Mouse (Mus musculus) gonadal fat pad, adult 2 months (tissue): ENCODE data around the gene Dgkh. TPM values are rescaled to one million over a fixed set of nuclear protein-coding genes. Genes with fewer than 3 reads are reported as not detected.
"Not testable (repeated sequence)": the region's sequence is repeated elsewhere in the genome, so short reads cannot be mapped to it uniquely, and the experiment has no call there.

Experiments used
- DNase-seq: peaks from one replicate; pipeline ENCODE4 v3.0.0-alpha.2; 2012; ENCODE audit warnings: low read depth
- polyA plus RNA-seq: library from polyadenylated mRNA; depleted of rRNA; stranded (reverse); fragments of >200 nt; gene quantifications from 2 replicates; pipeline ENCODE4 v1.2.3, GENCODE M21; 2012

The Dgkh gene
- polyA plus RNA-seq, 1 experiment, result 2.1 TPM

GRCm38 (mm10) chr14:78627516-78628275 is 104.9 kb downstream of the Dgkh start:
- no peak for DNase-seq

- no peak for DNase-seq
Observed at GRCm38 (mm10) chr14:78618883-78619295, 113.7 kb downstream of the Dgkh start.

DNA sequence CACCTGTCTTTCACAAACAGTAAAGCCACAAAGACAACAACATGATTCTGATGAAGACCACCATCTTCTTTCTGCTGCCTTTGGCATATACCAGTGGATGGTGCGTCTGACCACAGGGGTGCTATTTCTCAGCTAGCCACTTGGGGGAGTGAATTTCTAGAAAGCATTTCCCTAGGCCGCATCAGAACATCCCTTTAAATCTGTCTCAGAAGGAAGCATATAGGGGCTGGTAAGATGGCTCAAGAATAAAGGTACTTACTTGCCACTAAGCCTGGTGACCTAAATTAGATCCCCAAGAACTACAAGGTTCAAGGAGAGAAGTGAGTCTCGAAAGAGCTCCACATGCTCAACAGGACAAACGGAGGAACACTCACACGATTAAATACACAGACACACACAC is 119.0 kb downstream of the Dgkh start:
- DNase-seq, result no peak

DNA sequence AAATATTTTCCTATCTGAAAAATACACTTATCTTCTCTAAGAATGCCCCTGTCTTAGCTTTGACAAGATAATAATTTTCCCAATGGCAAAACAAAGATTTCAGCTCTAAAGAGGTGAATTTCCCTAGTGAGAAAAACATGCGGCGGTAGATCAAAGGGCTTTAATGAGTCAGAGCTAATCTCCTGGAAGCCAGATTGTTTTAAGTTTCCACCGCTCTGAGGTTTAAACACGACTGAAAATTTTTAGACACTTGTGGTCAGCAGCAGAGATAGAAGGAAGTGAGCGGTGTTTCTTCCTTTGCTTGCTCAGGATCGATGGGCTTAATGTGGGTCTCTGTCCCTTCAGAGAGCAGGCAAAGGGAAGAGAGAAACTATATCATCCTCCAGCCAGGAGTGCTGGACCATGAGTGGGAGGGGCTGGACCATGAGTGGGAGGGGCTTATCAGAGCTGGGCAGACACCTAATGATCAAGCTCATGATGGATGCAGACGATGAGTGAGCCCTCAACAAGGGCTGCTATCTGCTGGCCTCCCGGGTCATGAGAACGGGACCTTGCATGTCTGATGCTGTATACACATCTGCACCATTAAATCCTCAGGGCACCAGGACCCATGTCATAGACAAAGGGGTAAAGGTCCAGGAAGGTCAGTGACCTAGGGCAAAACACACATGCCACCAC is 120.3 kb downstream of the Dgkh start:
- DNase-seq, result no peak

- DNase-seq, result no peak
Observed at GRCm38 (mm10) chr14:78594916-78595315, 137.7 kb downstream of the Dgkh start.

DNA sequence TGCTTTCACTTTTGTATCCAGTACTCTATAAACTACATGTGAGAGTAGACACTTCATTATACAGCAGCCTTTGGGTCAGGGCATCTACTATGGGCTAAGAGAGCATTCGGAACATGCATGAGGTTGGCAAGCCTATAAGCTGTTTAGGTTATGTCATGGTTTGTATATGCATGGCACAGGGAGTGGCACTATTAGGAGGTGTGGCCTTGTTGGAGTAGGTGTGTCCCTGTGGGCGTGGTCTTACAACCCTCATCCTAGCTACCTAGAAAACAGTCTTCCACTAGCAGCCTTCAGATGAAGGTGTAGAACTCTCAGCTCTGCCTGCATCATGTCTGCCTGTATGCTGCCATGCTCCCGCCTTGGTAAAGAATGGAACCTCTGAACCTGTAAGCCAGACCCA is 139.6 kb downstream of the Dgkh start:
- no peak for DNase-seq

DNA sequence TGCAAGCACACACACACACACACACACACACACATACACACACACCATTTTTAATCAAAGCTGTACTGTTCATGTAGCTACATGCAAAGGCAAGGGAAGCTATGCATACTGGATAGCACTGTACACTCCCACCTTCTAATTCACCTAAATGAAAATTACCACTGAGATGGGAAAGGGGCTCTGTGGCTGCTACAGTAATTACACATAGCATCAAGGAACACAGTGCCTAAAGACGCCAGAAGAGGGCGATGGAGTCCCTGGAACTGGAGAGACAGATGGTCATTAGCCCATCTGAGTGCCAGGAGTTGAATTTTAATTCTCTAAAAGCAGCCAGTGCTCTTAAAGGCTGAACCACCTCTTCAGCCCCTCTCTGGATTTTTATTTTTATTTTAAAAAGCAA is 142.2 kb downstream of the Dgkh start:
- DNase-seq, result no peak

DNA sequence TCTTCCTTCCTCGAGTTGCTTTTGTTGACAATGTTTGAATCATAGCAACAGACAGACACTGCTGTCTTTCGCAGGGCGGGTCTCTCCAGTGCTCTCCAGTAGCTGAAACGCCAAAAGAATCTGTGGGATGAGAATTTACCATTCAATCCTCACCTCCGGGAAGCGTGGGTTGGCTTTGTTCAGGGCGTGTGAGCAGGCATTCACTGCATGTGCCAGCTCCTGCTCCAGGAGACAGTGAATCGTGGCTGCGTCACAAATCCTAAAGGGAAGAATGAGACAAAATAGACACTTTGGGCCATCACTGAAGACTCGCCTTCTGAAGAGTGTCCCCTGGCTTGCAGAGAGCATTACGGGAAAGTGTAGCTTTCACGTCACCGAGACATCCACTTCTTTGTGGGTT is 148.4 kb downstream of the Dgkh start:
- DNase-seq, result peak; percentile 6

GRCm38 (mm10) chr14:78583168-78583567 is 149.4 kb downstream of the Dgkh start:
- DNase-seq, result no peak

GRCm38 (mm10) chr14:78575899-78576298 is 156.7 kb downstream of the Dgkh start:
- no peak for DNase-seq

DNA sequence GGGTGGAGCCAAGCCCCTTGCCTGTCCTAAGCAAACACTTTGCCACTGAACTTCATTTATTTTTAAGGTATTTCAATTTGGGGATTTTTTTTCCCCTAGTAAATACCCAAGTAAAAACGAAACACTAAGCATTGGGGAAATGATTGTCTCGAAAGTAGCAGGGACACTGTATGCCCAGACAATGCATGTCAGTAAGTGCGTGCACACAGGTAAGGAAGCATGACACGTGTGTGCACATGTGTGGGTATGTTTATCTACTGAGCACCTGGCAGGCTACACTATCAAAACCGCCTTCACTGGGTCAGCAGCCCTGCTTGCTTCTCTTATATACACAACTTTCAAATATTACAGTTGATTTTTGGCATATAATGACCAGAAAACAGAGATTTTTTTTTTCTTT is 164.2 kb downstream of the Dgkh start:
- no peak for DNase-seq

GRCm38 (mm10) chr14:78566431-78566830 is 166.1 kb downstream of the Dgkh start:
- no peak for DNase-seq

GRCm38 (mm10) chr14:78564292-78564691 is 168.3 kb downstream of the Dgkh start:
- DNase-seq, result no peak

- DNase-seq, result no peak
Observed at GRCm38 (mm10) chr14:78563211-78563610, 169.4 kb downstream of the Dgkh start.

- DNase-seq, result no peak
Observed at GRCm38 (mm10) chr14:78562121-78562520, 170.5 kb downstream of the Dgkh start.

- no peak for DNase-seq
Observed at GRCm38 (mm10) chr14:78559042-78559441, 173.5 kb downstream of the Dgkh start.

GRCm38 (mm10) chr14:78554830-78555229 is 177.7 kb downstream of the Dgkh start:
- not testable (repeated sequence) for DNase-seq

GRCm38 (mm10) chr14:78553661-78554060 is 178.9 kb downstream of the Dgkh start:
- no peak for DNase-seq

- DNase-seq, result no peak
Observed at GRCm38 (mm10) chr14:78548807-78549206, 183.8 kb downstream of the Dgkh start.

- no peak for DNase-seq
Observed at GRCm38 (mm10) chr14:78541319-78541718, 191.3 kb downstream of the Dgkh start.

DNA sequence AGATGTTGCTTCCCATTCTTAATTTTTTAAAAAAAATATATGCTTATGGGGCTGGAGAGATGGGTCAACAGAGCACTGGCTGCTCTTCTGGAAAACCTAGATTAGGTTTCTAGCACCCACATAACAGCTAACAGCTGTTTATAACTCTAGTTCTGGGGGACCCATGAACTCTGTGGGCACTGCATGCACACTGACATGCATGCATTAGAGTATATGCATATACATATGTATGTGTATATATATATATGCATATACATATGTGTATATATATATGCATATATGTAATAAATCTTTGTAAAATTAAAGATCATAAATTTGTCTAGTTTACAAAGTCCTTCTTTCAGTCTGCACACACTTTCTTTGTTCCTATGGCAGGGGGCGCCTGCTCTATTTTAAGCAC is 192.8 kb downstream of the Dgkh start:
- no peak for DNase-seq

DNA sequence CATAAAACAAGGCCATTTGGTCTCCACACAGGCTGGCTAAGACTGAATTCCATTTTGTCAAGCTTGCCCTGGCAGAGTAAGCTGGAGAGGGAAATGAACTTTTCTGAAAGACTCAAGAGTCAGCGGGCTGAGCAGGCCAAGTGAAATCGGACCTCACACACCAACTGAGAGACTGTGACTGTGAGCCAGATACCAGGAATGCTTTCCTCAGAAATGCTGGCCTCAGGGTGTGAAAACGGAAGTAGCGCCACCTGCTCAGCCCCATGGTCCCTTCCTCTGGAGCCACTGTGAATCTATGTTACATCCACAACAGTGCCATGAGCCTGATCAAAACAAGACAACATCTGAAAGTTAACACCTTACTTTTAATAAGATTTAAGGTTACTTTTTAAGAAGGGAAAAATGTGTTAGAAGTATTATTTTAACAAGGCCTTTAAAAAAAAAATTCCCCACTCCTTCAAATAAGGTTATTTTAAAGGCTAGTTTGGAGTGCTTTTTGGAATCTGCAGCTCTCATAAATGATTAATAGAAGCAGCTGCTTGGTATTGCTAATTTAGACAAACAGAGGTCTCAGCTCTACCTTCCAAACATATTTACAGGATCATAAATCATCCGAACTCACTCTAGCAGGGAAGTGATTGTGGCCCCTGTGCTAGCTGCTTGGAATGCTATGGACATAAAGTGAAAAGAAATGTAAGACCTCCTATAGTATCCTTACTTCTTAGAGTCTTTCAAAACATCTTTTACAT is 193.8 kb downstream of the Dgkh start:
- no peak for DNase-seq

DNA sequence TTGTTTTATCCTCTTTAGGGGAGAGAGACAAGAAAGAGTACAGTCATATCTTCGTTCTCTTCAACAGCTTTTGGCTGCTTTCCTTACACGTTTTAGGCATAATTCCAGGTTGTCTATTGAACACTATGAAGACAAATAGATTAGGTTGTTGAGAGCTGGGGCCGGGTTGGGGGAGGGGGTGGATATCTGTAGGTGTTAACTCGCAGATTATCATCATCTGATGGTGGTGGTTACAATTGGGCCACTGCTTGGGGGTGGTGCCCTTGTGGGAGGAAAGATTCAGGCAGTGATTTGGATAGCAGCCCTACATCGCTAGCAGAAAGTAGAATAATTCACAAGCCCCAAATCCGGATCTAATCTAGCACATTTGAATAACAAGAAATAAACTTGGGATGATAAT is 195.0 kb downstream of the Dgkh start:
- no peak for DNase-seq
